Mouse (Mus musculus) MEL (cell line): ENCODE results near the gene Rab4b. TPM values are rescaled to one million over a fixed set of nuclear protein-coding genes. Genes with fewer than 3 reads are reported as not detected.

Source experiments
- DNase-seq: peaks from one replicate; pipeline ENCODE4 v3.0.0; 2011; ENCODE audit warnings: low read depth, low spot score
- H3K27ac ChIP-seq: 2 replicates; pipeline ENCODE4 v1.5.1; 2012; ENCODE audit warnings: low read depth, mild to moderate bottlenecking, control low read depth, low read length, moderate library complexity; ENCODE audit not compliant: control insufficient read depth
- H3K27me3 ChIP-seq, 2 experiments: fragments of 150-350 bp in 1 of 2; sonication (generic) in 1 of 2; 2 replicates each; pipeline ENCODE4 v1.6.1; 2012; ENCODE audit warnings: low read length in 2 of 2, mild to moderate bottlenecking in 2 of 2, improper control_type of control experiment in 1 of 2, moderate library complexity in 1 of 2; ENCODE audit not compliant: insufficient read depth in 2 of 2, control insufficient read depth in 1 of 2
- H3K36me3 ChIP-seq, 2 experiments: 2 replicates each; pipeline ENCODE4 v1.6.1; 2012 to 2014; ENCODE audit warnings: low read length in 2 of 2, improper control_type of control experiment in 1 of 2, inconsistent platforms in 1 of 2, mild to moderate bottlenecking in 1 of 2; ENCODE audit not compliant: insufficient read depth in 2 of 2, control insufficient read depth in 1 of 2
- H3K4me1 ChIP-seq, 2 experiments: fragments of 150-350 bp in 1 of 2; sonication (generic) in 1 of 2; 2 replicates each; pipeline ENCODE4 v1.6.1; 2012; ENCODE audit warnings: low read length in 2 of 2, improper control_type of control experiment in 1 of 2, mild to moderate bottlenecking in 1 of 2; ENCODE audit not compliant: insufficient read depth in 2 of 2, control insufficient read depth in 1 of 2
- H3K4me3 ChIP-seq, 2 experiments: fragments of 150-350 bp in 1 of 2; sonication (generic) in 1 of 2; 2 replicates each; pipeline ENCODE4 v1.5.1; 2012; ENCODE audit warnings: low read depth in 2 of 2, low read length in 2 of 2, mild to moderate bottlenecking in 2 of 2, moderate library complexity in 2 of 2, control low read depth in 1 of 2, improper control_type of control experiment in 1 of 2; ENCODE audit not compliant: control insufficient read depth in 1 of 2, insufficient read depth in 1 of 2
- H3K79me2 ChIP-seq: 2 replicates; pipeline ENCODE4 v1.6.1; 2012; ENCODE audit warnings: mild to moderate bottlenecking, low read length, moderate library complexity; ENCODE audit not compliant: control insufficient read depth, poor library complexity, insufficient read depth
- H3K9ac ChIP-seq: 2 replicates; pipeline ENCODE4 v1.6.1; 2012; ENCODE audit warnings: low read depth, mild to moderate bottlenecking, control low read depth, low read length, moderate library complexity; ENCODE audit not compliant: control insufficient read depth, poor library complexity, severe bottlenecking
- H3K9me3 ChIP-seq: fragments of 150-350 bp; sonication (generic); replicated peaks from 2 replicates; pipeline ENCODE4 v1.6.1; 2012; ENCODE audit warnings: mild to moderate bottlenecking, low read length, improper control_type of control experiment, moderate library complexity; ENCODE audit not compliant: insufficient read depth
- BHLHE40 ChIP-seq: IDR thresholded peaks from 2 replicates; pipeline ENCODE4 v1.6.1; 2012; ENCODE audit warnings: low read depth, mild to moderate bottlenecking, inconsistent platforms, low read length, improper control_type of control experiment, borderline replicate concordance
- CHD1 ChIP-seq: IDR thresholded peaks from 2 replicates; pipeline ENCODE4 v1.6.1; 2012; ENCODE audit warnings: low read depth, mild to moderate bottlenecking, inconsistent platforms, low read length, improper control_type of control experiment
- CTCF ChIP-seq, 3 experiments: IDR thresholded peaks in 2 of 3; conservative IDR thresholded peaks in 1 of 3; 2 replicates each; pipeline ENCODE4 v1.5.1; 2011 to 2012; ENCODE audit warnings: low read length in 3 of 3, low read depth in 2 of 3, mild to moderate bottlenecking in 2 of 3, improper control_type of control experiment in 1 of 3, inconsistent platforms in 1 of 3, mixed read lengths in 1 of 3, moderate library complexity in 1 of 3; ENCODE audit not compliant: control insufficient read depth in 1 of 3, insufficient read depth in 1 of 3, poor library complexity in 1 of 3, severe bottlenecking in 1 of 3
- ELF1 ChIP-seq: IDR thresholded peaks from 2 replicates; pipeline ENCODE4 v1.6.1; 2014; ENCODE audit warnings: low read depth, mild to moderate bottlenecking, inconsistent platforms, low read length, improper control_type of control experiment, moderate library complexity
- EP300 ChIP-seq, 2 experiments: IDR thresholded peaks; 2 replicates each; pipeline ENCODE4 v1.6.1; 2011; ENCODE audit warnings: improper control_type of control experiment in 2 of 2, low read length in 2 of 2, low read depth in 1 of 2, mild to moderate bottlenecking in 1 of 2
- ETS1 ChIP-seq: IDR thresholded peaks from 2 replicates; pipeline ENCODE4 v1.6.1; 2012; ENCODE audit warnings: low read depth, mild to moderate bottlenecking, inconsistent platforms, low read length, improper control_type of control experiment, moderate library complexity
- GABPA ChIP-seq: IDR thresholded peaks from 2 replicates; pipeline ENCODE4 v1.6.1; 2012; ENCODE audit warnings: low read depth, mild to moderate bottlenecking, inconsistent platforms, low read length, improper control_type of control experiment, moderate library complexity
- GATA1 ChIP-seq: IDR thresholded peaks from 2 replicates; pipeline ENCODE4 v1.6.1; 2011; ENCODE audit warnings: low read depth, low read length, improper control_type of control experiment
- JUND ChIP-seq: IDR thresholded peaks from 2 replicates; pipeline ENCODE4 v1.6.1; 2011; ENCODE audit warnings: low read depth, mild to moderate bottlenecking, improper control_type of control experiment, low read length
- KAT2A ChIP-seq: conservative IDR thresholded peaks from 2 replicates; pipeline ENCODE4 v1.6.1; 2012; ENCODE audit warnings: low read depth, low read length, improper control_type of control experiment, inconsistent platforms
- MAFK ChIP-seq: IDR thresholded peaks from 2 replicates; pipeline ENCODE4 v1.6.1; 2011; ENCODE audit warnings: low read depth, mild to moderate bottlenecking, low read length, improper control_type of control experiment, borderline replicate concordance
- MAX ChIP-seq: IDR thresholded peaks from 2 replicates; pipeline ENCODE4 v1.6.1; 2011; ENCODE audit warnings: low read length, improper control_type of control experiment
- MAZ ChIP-seq: IDR thresholded peaks from 2 replicates; pipeline ENCODE4 v1.6.1; 2012; ENCODE audit warnings: low read depth, mild to moderate bottlenecking, inconsistent platforms, low read length, improper control_type of control experiment
- MEF2A ChIP-seq: IDR thresholded peaks from 2 replicates; pipeline ENCODE4 v1.6.1; 2014; ENCODE audit warnings: low read depth, mild to moderate bottlenecking, inconsistent platforms, low read length, improper control_type of control experiment; ENCODE audit not compliant: poor library complexity, insufficient replicate concordance, severe bottlenecking; ENCODE audit errors: extremely low read depth
- MYB ChIP-seq: IDR thresholded peaks from 2 replicates; pipeline ENCODE4 v1.6.1; 2011; ENCODE audit warnings: mild to moderate bottlenecking, low read depth, low read length, improper control_type of control experiment
- MYC ChIP-seq: IDR thresholded peaks from 2 replicates; pipeline ENCODE4 v1.6.1; 2011; ENCODE audit warnings: low read depth, mild to moderate bottlenecking, low read length, improper control_type of control experiment, moderate library complexity
- NELFE ChIP-seq: IDR thresholded peaks from 2 replicates; pipeline ENCODE4 v1.6.1; 2011; ENCODE audit warnings: low read depth, low read length, improper control_type of control experiment
- NRF1 ChIP-seq: IDR thresholded peaks from 2 replicates; pipeline ENCODE4 v1.6.1; 2014; ENCODE audit warnings: low read depth, mild to moderate bottlenecking, inconsistent platforms, low read length, improper control_type of control experiment, moderate library complexity; ENCODE audit not compliant: poor library complexity, insufficient read depth, severe bottlenecking
- POLR2A ChIP-seq, 2 experiments: IDR thresholded peaks; 2 replicates each; pipeline ENCODE4 v1.6.1; 2011 to 2012; ENCODE audit warnings: low read length in 2 of 2, mild to moderate bottlenecking in 2 of 2, control low read depth in 1 of 2, improper control_type of control experiment in 1 of 2, low read depth in 1 of 2, moderate library complexity in 1 of 2; ENCODE audit not compliant: control insufficient read depth in 1 of 2, insufficient read depth in 1 of 2, poor library complexity in 1 of 2
- POLR2AphosphoS2 ChIP-seq: IDR thresholded peaks from 2 replicates; pipeline ENCODE4 v1.6.1; 2011; ENCODE audit warnings: low read length, improper control_type of control experiment
- POLR2AphosphoS5 ChIP-seq: IDR thresholded peaks from 2 replicates; pipeline ENCODE4 v1.6.1; 2012; ENCODE audit warnings: low read depth, borderline replicate concordance, mild to moderate bottlenecking, inconsistent platforms, low read length, moderate library complexity, mixed read lengths
- RAD21 ChIP-seq: IDR thresholded peaks from 2 replicates; pipeline ENCODE4 v1.6.1; 2011; ENCODE audit warnings: mild to moderate bottlenecking, low read depth, low read length, improper control_type of control experiment
- RCOR1 ChIP-seq: IDR thresholded peaks from 2 replicates; pipeline ENCODE4 v1.6.1; 2012; ENCODE audit warnings: low read depth, mild to moderate bottlenecking, inconsistent platforms, low read length, improper control_type of control experiment
- SIN3A ChIP-seq: IDR thresholded peaks from 2 replicates; pipeline ENCODE4 v1.6.1; 2012; ENCODE audit warnings: low read length, improper control_type of control experiment, inconsistent platforms
- TAL1 ChIP-seq: IDR thresholded peaks from 2 replicates; pipeline ENCODE4 v1.6.1; 2012; ENCODE audit warnings: mild to moderate bottlenecking, inconsistent platforms, low read length, moderate library complexity, mixed read lengths
- TBP ChIP-seq: IDR thresholded peaks from 2 replicates; pipeline ENCODE4 v1.8.0; 2011; ENCODE audit warnings: low read depth, low read length, improper control_type of control experiment
- UBTF ChIP-seq: IDR thresholded peaks from 2 replicates; pipeline ENCODE4 v1.6.1; 2012; ENCODE audit warnings: low read depth, mild to moderate bottlenecking, inconsistent platforms, low read length, improper control_type of control experiment, moderate library complexity, borderline replicate concordance; ENCODE audit not compliant: insufficient read depth
- USF1 ChIP-seq: IDR thresholded peaks from 2 replicates; pipeline ENCODE4 v1.6.1; 2014; ENCODE audit warnings: low read depth, mild to moderate bottlenecking, inconsistent platforms, low read length, improper control_type of control experiment, moderate library complexity
- USF2 ChIP-seq, 2 experiments: IDR thresholded peaks; 2 replicates each; pipeline ENCODE4 v1.6.1; 2011 to 2012; ENCODE audit warnings: improper control_type of control experiment in 2 of 2, low read length in 2 of 2, borderline replicate concordance in 1 of 2, inconsistent platforms in 1 of 2, low read depth in 1 of 2, mild to moderate bottlenecking in 1 of 2; ENCODE audit not compliant: insufficient read depth in 1 of 2
- ZKSCAN1 ChIP-seq: IDR thresholded peaks from 2 replicates; pipeline ENCODE4 v1.6.1; 2012; ENCODE audit warnings: low read depth, mild to moderate bottlenecking, inconsistent platforms, low read length, improper control_type of control experiment, moderate library complexity
- ZNF384 ChIP-seq: IDR thresholded peaks from 2 replicates; pipeline ENCODE4 v1.6.1; 2012; ENCODE audit warnings: low read depth, mild to moderate bottlenecking, inconsistent platforms, low read length, improper control_type of control experiment
- polyA plus RNA-seq, 2 experiments: library from polyadenylated mRNA; stranded (reverse) in 1 of 2; unstranded in 1 of 2; fragments of >175 nt in 1 of 2; fragments of >200 nt in 1 of 2; gene quantifications; 2 replicates each; pipeline versions ENCODE4 v1.2.1 to v1.2.4; 2012; ENCODE audit warnings: low replicate concordance in 2 of 2, low read depth in 1 of 2; ENCODE audit not compliant: insufficient read length in 2 of 2, insufficient read depth in 1 of 2, missing spikeins in 1 of 2
- total RNA-seq: library from RNA; depleted of rRNA; stranded (reverse); fragments of 300-350 nt; gene quantifications from 2 replicates; pipeline ENCODE4 v1.2.3, GENCODE M21; 2012

Rab4b gene
- total and polyA plus RNA-seq, 3 experiments, result 6.7 to 32.6 TPM; not detected in 1

GRCm38 (mm10) chr7:27178324-27179216 is at the start of gene Rab4b (continued):
- TF ChIP-seq BHLHE40, result no peak
- TF ChIP-seq TBP, result no peak
- peak; percentile 93 for TF ChIP-seq ELF1
- TF ChIP-seq POLR2AphosphoS5, result no peak

DNA sequence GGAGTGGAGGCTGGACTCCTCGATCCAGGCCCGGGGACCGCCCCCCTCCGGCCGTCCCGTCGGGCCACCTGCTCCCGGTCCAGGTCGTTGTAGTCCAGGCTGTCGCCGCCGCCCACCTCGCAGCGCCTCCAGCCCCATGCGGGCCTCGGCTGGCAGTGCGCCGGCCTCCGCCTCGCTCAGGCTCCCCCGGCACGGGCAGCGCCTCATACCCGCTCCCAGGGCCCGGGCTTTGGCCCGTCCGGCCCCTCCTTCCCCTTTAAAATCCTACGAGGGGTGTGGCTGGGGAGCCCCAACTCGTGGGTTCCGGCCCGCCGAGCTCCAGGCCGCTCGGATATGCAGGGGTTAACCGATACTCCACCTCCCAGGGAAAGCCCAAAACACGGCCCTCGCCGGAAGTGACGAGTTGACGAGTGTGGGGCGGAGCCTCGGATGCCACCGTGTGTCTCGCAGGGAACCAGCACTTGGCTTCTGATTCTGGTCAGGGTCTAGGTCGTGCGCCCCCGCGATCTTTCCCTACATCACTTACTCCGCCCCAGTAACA is 49.7 kb upstream of the Rab4b start, which contains the start of gene Itpkc:
Itpkc (minus strand) TSS at position 381 of the 541 bp plus-strand sequence.
- H3K4me3 ChIP-seq, result peak within 1 kb of the TSS; percentile 75 to 96
- peak within 1 kb of the TSS; percentile 60 for H3K27ac ChIP-seq
- no peaks in the 10 kb centered on the region for H3K9me3 ChIP-seq
- DNase-seq, result peak; percentile 96
- peaks cover 8% of the 10 kb centered on the region for H3K79me2 ChIP-seq
- H3K4me1 ChIP-seq, result peaks cover 6 to 17% of the 10 kb centered on the region in 2 experiments; a peak in 3 of 4 replicates
- peak within 1 kb of the TSS; percentile 76 for H3K9ac ChIP-seq
- H3K27me3 ChIP-seq, result no peaks in the 10 kb centered on the region
- peaks cover 0 to 5% of the 10 kb centered on the region in 2 experiments; a peak in 1 of 4 replicates for H3K36me3 ChIP-seq
- no peak for TF ChIP-seq CTCF (IDR thresholded peaks at IDR 0.05 in 2 of 3, conservative IDR thresholded peaks at IDR 0.05 in 1 of 3; ENCODE audit: control insufficient read depth in 1 of 3, insufficient read depth in 1 of 3, low read depth in 2 of 3, low read length in 3 of 3, poor library complexity in 1 of 3, severe bottlenecking in 1 of 3)
- TF ChIP-seq CHD1, result no peak
- no peak for TF ChIP-seq ZNF384
- TF ChIP-seq ZKSCAN1, result no peak
- 0 out of 2 replicates have a peak, but pooled peaks have one; percentile 4 for TF ChIP-seq MYC
- no peak for TF ChIP-seq MAFK
- TF ChIP-seq UBTF, result 0 out of 2 replicates have a peak, but pooled peaks have one; percentile 56
- TF ChIP-seq POLR2AphosphoS2, result peak; percentile 90
- no peak for TF ChIP-seq POLR2AphosphoS5
- no peak for TF ChIP-seq MYB
- TF ChIP-seq KAT2A, result 0 out of 2 replicates have a peak, but pooled peaks have one; percentile 27
- TF ChIP-seq USF2 (IDR thresholded peaks at IDR 0.05; ENCODE audit: borderline replicate concordance in 1 of 2, insufficient read depth in 1 of 2, low read depth in 1 of 2, low read length in 2 of 2), result no peak
- no peak for TF ChIP-seq TBP
- no peak for TF ChIP-seq EP300 (IDR thresholded peaks at IDR 0.05; ENCODE audit: low read depth in 1 of 2, low read length in 2 of 2)
- TF ChIP-seq TAL1, result no peak
- TF ChIP-seq ETS1, result peak; percentile 81
- no peak for TF ChIP-seq GATA1
- TF ChIP-seq NELFE, result peak; percentile 92
- no peak for TF ChIP-seq GABPA
- peak; percentile 83 to 97 for TF ChIP-seq POLR2A (IDR thresholded peaks at IDR 0.05; ENCODE audit: control insufficient read depth in 1 of 2, insufficient read depth in 1 of 2, low read depth in 1 of 2, low read length in 2 of 2, poor library complexity in 1 of 2)
- peak; percentile 98 for TF ChIP-seq SIN3A
- peak; percentile 70 for TF ChIP-seq ELF1
- TF ChIP-seq JUND, result no peak
- TF ChIP-seq MEF2A, result no peak
- no peak for TF ChIP-seq RCOR1
- no peak for TF ChIP-seq BHLHE40
- TF ChIP-seq NRF1, result no peak
- peak; percentile 90 for TF ChIP-seq MAZ
- peak; percentile 73 for TF ChIP-seq MAX
- no peak for TF ChIP-seq USF1
- TF ChIP-seq RAD21, result no peak
